Mouse (Mus musculus): ENCODE results near the gene Adap1. TPM values are rescaled to one million over a fixed set of nuclear protein-coding genes. Genes with fewer than 3 reads are reported as not detected.

Gene Adap1
- polyA plus RNA-seq, 1 experiment from 2014 or later = 2.5 TPM

DNA sequence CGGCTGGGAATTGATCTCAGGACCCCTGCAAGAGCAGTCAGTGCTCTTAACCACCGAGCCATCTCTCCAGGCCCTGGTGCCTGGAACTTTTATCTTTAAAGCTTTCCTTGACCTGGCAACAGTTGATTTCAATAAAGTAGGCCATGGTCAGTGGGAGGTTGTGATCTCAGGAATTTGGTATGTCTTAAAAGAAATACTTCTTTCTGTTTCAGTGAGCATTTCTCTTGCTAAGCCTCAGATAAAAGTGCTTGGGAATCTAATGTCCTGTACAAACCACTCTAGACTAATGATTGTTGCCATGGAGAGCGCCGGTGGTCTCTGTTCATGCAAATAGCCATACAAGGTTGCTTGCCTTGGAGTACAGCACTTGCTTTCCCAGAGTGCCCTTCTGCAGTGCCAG, 67.6 kb downstream of the Adap1 start:
- no peak for ATAC-seq (ENCODE audit: insufficient number of reproducible peaks, low FRiP score, low TSS enrichment, low read depth)
- Histone ChIP-seq H3K4me2 (replicated peaks) (no peak overlapping the region), H3K4me3 (replicated peaks) (no peak overlapping the region), H3K9me3 (replicated peaks) (no peaks in the 10 kb centered on the region), H3K4me1 (peaks cover 19% of the 10 kb centered on the region), H3K36me3 (peaks cover 33% of the 10 kb centered on the region), H3K27me3 (no peaks in the 10 kb centered on the region), H3K27ac (replicated peaks) (no peak overlapping the region), H3K9ac (no peak overlapping the region)
- WGBS = 81% methylated on average over 4 of the region's 4 CpGs

DNA sequence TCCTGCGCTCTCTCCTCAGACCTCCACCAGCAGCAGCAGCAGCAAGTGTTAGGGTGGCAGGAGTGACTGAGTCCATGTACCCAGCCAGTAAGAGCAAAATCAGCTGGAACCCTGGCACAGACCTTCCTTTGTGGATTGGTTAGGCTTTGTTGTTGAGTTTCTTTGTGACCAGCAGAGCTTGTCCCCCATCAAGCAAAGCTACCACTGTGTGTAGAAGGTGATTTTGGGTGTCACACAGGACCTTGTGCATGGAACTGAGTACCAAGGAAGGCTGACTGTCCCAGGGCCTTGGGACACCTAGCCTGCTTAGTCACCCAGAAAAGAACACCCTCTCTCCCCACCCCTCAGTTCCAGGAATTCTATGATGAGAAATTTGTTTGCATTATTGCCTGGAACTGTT, 68.2 kb downstream of the Adap1 start:
- Histone ChIP-seq H3K4me3 (replicated peaks) (no peak overlapping the region), H3K9ac (no peak overlapping the region), H3K9me3 (replicated peaks) (no peaks in the 10 kb centered on the region), H3K36me3 (peaks cover 27% of the 10 kb centered on the region), H3K4me1 (peaks cover 19% of the 10 kb centered on the region), H3K27me3 (no peaks in the 10 kb centered on the region), H3K4me2 (replicated peaks) (no peak overlapping the region), H3K27ac (replicated peaks) (no peak overlapping the region)
- ATAC-seq (ENCODE audit: insufficient number of reproducible peaks, low FRiP score, low TSS enrichment, low read depth) = no peak
- WGBS = 96% methylated on average over 1 of the region's 1 CpGs

DNA sequence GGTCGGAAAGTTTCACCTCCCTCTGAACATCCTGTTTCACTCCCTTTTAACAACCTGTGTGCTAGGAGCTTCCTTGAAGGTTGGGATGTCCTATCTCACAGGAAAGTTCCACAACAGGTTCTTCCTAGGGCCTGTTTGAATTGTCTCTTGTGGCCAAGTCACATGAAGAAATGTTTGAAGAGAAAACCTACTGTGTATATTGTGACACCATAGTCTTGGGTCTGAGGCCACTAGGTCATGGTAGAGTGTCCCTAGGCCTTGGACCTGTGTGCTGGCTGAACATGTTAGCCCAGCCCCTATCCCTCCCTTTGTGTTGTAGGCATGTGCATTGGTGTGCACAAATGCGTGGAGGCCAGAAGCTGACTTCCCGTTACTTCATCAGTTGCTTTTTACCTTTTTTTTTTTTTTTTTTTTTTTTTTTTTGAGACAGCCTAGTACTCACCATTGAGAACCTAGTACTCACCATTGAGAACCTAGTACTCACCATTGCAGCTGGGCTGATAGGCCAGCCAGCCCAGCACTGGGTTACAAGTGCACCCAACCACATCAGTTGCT, 69.1 kb downstream of the Adap1 start:
- Histone ChIP-seq H3K27ac (replicated peaks) (no peak overlapping the region), H3K4me1 (peaks cover 24% of the 10 kb centered on the region), H3K4me3 (replicated peaks) (no peak overlapping the region), H3K9ac (no peak overlapping the region), H3K36me3 (peaks cover 18% of the 10 kb centered on the region), H3K4me2 (replicated peaks) (no peak overlapping the region), H3K27me3 (no peaks in the 10 kb centered on the region), H3K9me3 (replicated peaks) (no peaks in the 10 kb centered on the region)
- ATAC-seq (ENCODE audit: insufficient number of reproducible peaks, low FRiP score, low TSS enrichment, low read depth) = no peak
- 80% methylated on average over 3 of the region's 3 CpGs for WGBS

DNA sequence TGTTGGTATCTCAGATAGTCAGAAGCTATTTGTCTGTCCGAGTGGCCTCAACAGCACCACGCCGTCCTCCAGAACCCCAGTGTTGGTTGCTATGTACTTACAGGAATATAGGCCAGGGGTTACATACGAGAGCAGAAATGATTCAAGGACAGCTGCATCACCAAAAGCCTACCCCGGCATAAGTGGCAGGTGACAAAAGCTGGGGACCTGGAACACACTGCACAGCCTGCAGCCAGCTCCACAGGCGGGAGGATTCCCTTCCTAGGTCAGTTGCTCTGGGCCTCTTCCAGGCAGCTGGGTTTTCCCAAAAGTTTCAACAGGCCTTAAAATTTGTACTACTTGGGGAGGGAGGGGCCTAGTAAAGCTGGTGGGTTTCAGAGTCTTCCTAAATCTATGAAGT, 69.6 kb downstream of the Adap1 start:
- Histone ChIP-seq H3K9ac (no peak overlapping the region), H3K4me3 (replicated peaks) (no peak overlapping the region), H3K4me2 (replicated peaks) (no peak overlapping the region), H3K27ac (replicated peaks) (no peak overlapping the region), H3K9me3 (replicated peaks) (no peaks in the 10 kb centered on the region), H3K27me3 (no peaks in the 10 kb centered on the region), H3K36me3 (peaks cover 16% of the 10 kb centered on the region), H3K4me1 (peaks cover 26% of the 10 kb centered on the region)
- WGBS = 88% methylated on average over 6 of the region's 6 CpGs
- no peak for ATAC-seq (ENCODE audit: insufficient number of reproducible peaks, low FRiP score, low TSS enrichment, low read depth)

DNA sequence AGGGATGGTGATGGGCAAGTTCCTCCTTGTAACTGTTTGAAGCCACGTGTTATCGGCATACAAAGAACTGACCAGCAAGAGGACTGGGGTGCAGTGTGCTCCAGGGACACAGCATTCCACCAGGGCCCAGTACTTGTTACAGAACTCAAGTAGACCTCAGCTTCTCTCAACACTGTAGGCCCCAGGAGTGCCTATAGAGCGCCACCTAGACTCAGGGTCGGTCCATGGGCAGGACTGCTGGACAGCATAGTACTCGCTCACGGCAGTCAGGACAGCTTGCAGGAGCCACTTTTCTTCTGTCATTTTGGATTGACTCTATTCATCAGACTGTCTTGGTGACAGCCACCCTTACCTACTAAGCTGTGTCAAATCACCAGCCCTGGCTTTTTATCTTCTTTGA, 70.5 kb downstream of the Adap1 start:
- no peak overlapping the region for H3K9ac ChIP-seq

DNA sequence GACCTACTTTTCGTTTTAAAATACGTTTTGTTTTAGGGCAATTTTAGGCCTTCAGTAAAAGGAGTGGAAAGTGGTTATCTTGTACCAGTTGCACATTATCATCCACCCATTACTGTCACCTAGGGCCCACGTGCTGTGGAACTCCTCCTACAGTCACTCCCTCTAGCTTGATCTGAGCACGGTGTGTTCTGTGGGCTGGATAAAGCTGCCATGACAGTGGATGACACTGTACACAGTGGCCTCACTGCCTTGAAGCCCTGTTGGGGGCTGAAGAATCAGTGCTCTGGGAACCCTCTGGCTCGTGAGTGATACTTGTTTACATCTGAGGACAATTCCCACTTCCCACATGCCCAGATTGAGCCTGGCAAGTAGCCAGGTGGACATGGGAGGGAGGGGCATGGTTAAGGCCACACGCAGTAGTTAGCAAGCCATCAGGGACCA, 72.1 kb downstream of the Adap1 start:
- 1% methylated on average over 6 of the region's 6 CpGs for WGBS
- Histone ChIP-seq H3K36me3 (peaks cover 22% of the 10 kb centered on the region), H3K27ac (replicated peaks) (peak overlapping the region; percentile 96), H3K9ac (peak overlapping the region; percentile 72), H3K27me3 (no peaks in the 10 kb centered on the region), H3K4me1 (peaks cover 26% of the 10 kb centered on the region), H3K4me2 (replicated peaks) (peak overlapping the region; percentile 66), H3K4me3 (replicated peaks) (peak overlapping the region; percentile 90), H3K9me3 (replicated peaks) (no peaks in the 10 kb centered on the region)
- no peak for ATAC-seq (ENCODE audit: insufficient number of reproducible peaks, low FRiP score, low TSS enrichment, low read depth)

More for the DNA sequence above, 70.5 kb downstream of the Adap1 start:
- ATAC-seq (ENCODE audit: insufficient number of reproducible peaks, low FRiP score, low TSS enrichment, low read depth) = no peak
- H3K36me3 ChIP-seq = peaks cover 16% of the 10 kb centered on the region
- no peak overlapping the region for H3K27ac ChIP-seq (replicated peaks)
- H3K4me1 ChIP-seq = peaks cover 26% of the 10 kb centered on the region
- H3K4me2 ChIP-seq (replicated peaks) = no peak overlapping the region
- H3K9me3 ChIP-seq (replicated peaks) = no peaks in the 10 kb centered on the region
- no peaks in the 10 kb centered on the region for H3K27me3 ChIP-seq
- H3K4me3 ChIP-seq (replicated peaks) = no peak overlapping the region
- WGBS = 80% methylated on average over 6 of the region's 6 CpGs

DNA sequence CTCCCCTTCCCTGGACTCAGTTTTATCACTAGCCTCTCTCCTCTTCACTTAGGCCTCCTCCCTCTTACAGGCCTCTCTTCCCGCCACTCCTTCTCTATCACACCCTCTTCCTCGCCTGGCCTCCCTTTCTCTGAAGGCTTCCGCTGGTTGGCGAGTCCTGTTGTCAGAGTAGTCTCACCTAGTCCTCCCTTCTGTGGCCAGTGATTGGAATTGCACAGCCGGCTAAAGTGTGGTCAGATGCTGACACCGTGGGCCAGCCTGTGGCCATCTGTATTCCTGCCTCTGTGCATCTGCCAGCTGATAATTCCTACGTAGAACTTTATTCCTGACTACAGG, 72.5 kb downstream of the Adap1 start:
- Histone ChIP-seq H3K4me3 (replicated peaks) (peak overlapping the region; percentile 90), H3K9ac (peak overlapping the region; percentile 72), H3K27ac (replicated peaks) (peak overlapping the region; percentile 96), H3K27me3 (no peaks in the 10 kb centered on the region), H3K4me2 (replicated peaks) (peak overlapping the region; percentile 66), H3K4me1 (peaks cover 26% of the 10 kb centered on the region), H3K9me3 (replicated peaks) (no peaks in the 10 kb centered on the region), H3K36me3 (peaks cover 26% of the 10 kb centered on the region)
- WGBS = 0% methylated on average over 7 of the region's 7 CpGs
- peak; percentile 2; the same call in 1 of the 2 replicates for ATAC-seq (ENCODE audit: insufficient number of reproducible peaks, low FRiP score, low TSS enrichment, low read depth)

DNA sequence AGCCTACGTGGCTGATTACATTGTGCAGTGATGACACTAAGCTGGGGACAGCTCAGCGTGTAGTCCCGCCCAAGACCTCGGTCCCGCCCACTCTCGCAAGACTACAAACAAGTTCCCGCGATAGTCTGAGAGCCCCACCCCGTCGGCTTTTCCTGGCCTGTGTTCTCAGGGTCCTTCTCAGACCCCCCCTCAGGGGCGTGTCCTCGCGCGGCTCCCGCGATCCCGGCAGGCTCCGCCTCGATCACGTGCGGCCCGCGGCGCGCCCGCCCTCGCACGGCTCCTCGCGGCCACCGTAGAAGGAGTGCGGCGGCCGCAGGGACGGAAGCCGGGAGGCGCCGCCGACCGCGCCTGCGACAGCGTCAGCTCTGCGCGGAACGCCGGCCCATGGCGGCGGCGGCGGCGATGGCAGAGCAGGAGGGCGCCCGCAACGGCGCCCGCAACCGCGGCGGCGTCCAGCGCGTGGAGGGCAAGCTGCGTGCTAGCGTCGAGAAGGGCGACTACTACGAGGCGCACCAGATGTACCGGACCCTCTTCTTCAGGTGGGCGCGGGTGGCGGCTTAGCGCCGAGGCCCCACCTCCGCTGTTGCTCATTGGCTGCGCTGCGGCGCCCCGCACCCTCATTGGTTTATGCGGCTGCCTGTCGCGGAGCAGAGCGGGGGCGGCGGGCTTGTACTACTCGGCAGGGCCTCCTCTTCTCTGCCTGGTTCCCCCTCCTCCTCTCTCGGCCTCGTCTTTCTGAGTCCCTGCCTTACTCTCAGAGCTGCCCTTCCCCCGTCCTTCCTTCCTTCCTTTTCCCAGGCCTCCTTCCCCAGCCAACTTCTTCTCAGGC, 73.1 kb downstream of the Adap1 start, which contains the start of gene Get4:
Get4 (plus strand) TSS at position 244 of the 829 bp plus-strand sequence.
- H3K4me2 ChIP-seq (replicated peaks) = peak within 1 kb of the TSS; percentile 66
- under 1% methylated on average over 89 of the region's 90 CpGs for WGBS
- peaks cover 32% of the 10 kb centered on the region for H3K36me3 ChIP-seq
- H3K9me3 ChIP-seq (replicated peaks) = no peaks in the 10 kb centered on the region
- H3K27me3 ChIP-seq = no peaks in the 10 kb centered on the region
- peak; percentile 95 for ATAC-seq (ENCODE audit: insufficient number of reproducible peaks, low FRiP score, low TSS enrichment, low read depth)
- peak within 1 kb of the TSS; percentile 96 for H3K27ac ChIP-seq (replicated peaks)
- peak within 1 kb of the TSS; percentile 90 for H3K4me3 ChIP-seq (replicated peaks)
- peaks cover 26% of the 10 kb centered on the region for H3K4me1 ChIP-seq
- peak within 1 kb of the TSS; percentile 72 for H3K9ac ChIP-seq

DNA sequence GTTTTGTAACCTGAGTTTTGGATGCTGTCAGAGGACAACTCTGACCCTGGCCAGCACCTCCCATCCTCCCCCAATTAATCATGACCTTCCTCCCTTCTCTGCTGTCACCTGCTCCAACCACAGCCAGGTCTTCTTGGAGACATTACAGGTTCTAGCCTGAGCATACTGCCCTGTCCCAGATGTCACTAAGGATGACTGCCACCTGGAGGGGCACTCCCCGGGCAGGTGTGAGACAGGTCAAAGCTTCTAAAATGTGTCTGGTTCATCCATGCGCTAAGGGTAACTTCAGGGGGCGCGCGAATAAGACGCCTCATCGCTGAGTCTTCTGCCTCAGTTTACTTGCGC, 73.7 kb downstream of the Adap1 start:
- H3K4me1 ChIP-seq = peaks cover 26% of the 10 kb centered on the region
- H3K27me3 ChIP-seq = no peaks in the 10 kb centered on the region
- ATAC-seq (ENCODE audit: insufficient number of reproducible peaks, low FRiP score, low TSS enrichment, low read depth) = peak; percentile 9
- peak overlapping the region; percentile 90 for H3K4me3 ChIP-seq (replicated peaks)
- no peaks in the 10 kb centered on the region for H3K9me3 ChIP-seq (replicated peaks)
- H3K9ac ChIP-seq = peak overlapping the region; percentile 59
- peak overlapping the region; percentile 66 for H3K4me2 ChIP-seq (replicated peaks)
- 0% methylated on average over 8 of the region's 8 CpGs for WGBS
- peaks cover 38% of the 10 kb centered on the region for H3K36me3 ChIP-seq
- peak overlapping the region; percentile 85 for H3K27ac ChIP-seq (replicated peaks)

DNA sequence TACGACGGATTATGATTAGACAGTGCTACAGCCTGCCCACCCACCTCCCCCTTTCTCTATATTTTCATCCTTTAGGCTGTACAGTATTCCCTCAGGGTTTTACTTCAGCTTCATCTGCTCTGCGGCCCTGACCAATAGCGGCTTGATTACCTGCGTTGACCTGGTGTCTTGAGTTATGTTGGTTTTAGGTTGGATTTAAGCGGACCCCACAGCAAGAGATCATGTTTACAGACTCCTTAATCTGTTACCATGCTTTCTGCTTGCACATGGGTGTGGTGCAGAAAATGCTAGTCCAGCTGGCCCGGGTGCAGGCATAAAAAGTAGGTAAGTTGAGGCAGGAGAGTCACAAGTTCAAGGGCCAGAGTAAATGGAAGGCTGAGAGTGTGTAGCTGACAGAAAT, 74.1 kb downstream of the Adap1 start:
- H3K36me3 ChIP-seq = peaks cover 42% of the 10 kb centered on the region
- H3K4me1 ChIP-seq = peaks cover 26% of the 10 kb centered on the region
- peak overlapping the region; percentile 59 for H3K9ac ChIP-seq
- peak overlapping the region; percentile 90 for H3K4me3 ChIP-seq (replicated peaks)
- ATAC-seq (ENCODE audit: insufficient number of reproducible peaks, low FRiP score, low TSS enrichment, low read depth) = no peak
- peak overlapping the region; percentile 66 for H3K4me2 ChIP-seq (replicated peaks)
- no peaks in the 10 kb centered on the region for H3K9me3 ChIP-seq (replicated peaks)
- no peaks in the 10 kb centered on the region for H3K27me3 ChIP-seq
- peak overlapping the region; percentile 85 for H3K27ac ChIP-seq (replicated peaks)
- WGBS = 85% methylated on average over 7 of the region's 7 CpGs

DNA sequence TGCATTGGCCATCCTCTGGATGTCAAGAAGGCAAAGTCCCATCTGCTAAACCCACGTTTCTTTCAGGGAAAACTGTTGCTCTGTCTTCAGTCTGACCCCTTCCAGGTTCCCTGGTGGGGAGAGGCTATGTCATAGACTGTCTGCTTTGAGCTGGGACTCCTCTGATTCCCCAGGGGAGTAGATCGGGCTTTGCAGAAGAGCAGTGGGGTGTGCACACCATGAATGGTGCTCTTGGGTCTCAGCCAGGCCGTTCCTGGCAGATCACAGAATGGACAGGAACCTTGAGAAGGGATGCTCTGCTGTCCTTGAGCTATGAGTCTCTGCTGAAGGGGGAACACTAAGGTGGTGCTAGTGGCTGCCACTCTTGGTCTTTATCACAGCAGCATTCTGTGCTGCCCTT, 76.6 kb downstream of the Adap1 start:
- Histone ChIP-seq H3K4me2 (replicated peaks) (no peak overlapping the region), H3K4me1 (peaks cover 13% of the 10 kb centered on the region), H3K36me3 (peaks cover 62% of the 10 kb centered on the region), H3K27me3 (no peaks in the 10 kb centered on the region), H3K4me3 (replicated peaks) (no peak overlapping the region), H3K9me3 (replicated peaks) (no peaks in the 10 kb centered on the region), H3K27ac (replicated peaks) (no peak overlapping the region), H3K9ac (no peak overlapping the region)
- WGBS = 81% methylated on average over 3 of the region's 3 CpGs
- ATAC-seq (ENCODE audit: insufficient number of reproducible peaks, low FRiP score, low TSS enrichment, low read depth) = no peak
